Mouse (Mus musculus): ENCODE measurements around the gene Rfc2. TPM values are rescaled to one million over a fixed set of nuclear protein-coding genes. Genes with fewer than 3 reads are reported as not detected.
A peak's percentile ranks its signal among the peaks of the same experiment; 100 is the strongest.

Rfc2 gene
- total RNA-seq (2014; fragmentation: Nextera tagmentation), result 284 and 297 TPM in 2 replicates
- 146 and 201 TPM in 2 replicates for total RNA-seq (2017)

GRCm38 (mm10) chr5:134581146-134581545 lies at the start of gene Rfc2:
TSS of gene Rfc2 (plus strand) at chr5:134581366.
- no peak for ATAC-seq (replicated peaks; ENCODE audit: poor library complexity, severe bottlenecking)

DNA sequence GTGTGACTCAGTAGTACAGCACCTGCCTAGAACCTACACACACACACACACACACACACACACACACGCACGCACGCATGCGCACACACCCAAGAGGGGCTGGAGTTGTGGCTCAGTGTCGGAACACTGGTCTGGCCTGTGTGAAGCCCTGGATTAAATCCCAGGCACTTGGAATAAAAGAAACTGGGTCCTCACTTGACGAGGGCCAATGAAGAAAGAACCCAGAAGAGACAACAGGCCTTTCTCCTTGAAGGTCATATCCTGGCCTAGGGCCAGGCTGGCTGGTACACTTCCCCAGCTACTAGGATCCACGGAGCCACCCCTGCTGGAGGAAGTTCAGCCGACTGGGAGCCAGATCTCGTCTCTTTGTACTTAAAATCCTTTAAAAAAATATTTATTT lies 49.6 kb upstream of the Rfc2 start:
- ATAC-seq (replicated peaks; ENCODE audit: poor library complexity, severe bottlenecking), result no peak

DNA sequence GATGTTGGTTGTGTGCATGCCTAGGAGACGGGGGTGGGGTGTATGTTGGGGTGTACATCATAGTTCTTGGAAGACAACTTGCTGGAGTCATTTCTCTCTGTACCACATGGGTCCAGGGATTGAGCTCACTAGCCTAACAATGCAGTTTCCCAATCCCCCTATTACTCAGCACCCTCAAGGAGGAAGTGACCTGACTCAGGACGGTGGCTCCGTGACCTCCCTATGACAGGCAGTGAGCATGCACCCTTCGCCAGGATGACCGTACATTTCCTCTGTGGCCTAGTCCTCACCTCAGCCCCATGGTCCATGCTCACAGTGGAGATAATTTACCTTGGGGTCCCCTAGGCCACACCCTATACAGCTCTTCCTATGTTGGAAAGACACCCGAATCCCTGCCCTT lies 48.7 kb upstream of the Rfc2 start:
- ATAC-seq (replicated peaks; ENCODE audit: poor library complexity, severe bottlenecking), result peak; percentile 99

GRCm38 (mm10) chr5:134536036-134536435 lies 45.1 kb upstream of the Rfc2 start:
- ATAC-seq (replicated peaks; ENCODE audit: poor library complexity, severe bottlenecking), result no peak

DNA sequence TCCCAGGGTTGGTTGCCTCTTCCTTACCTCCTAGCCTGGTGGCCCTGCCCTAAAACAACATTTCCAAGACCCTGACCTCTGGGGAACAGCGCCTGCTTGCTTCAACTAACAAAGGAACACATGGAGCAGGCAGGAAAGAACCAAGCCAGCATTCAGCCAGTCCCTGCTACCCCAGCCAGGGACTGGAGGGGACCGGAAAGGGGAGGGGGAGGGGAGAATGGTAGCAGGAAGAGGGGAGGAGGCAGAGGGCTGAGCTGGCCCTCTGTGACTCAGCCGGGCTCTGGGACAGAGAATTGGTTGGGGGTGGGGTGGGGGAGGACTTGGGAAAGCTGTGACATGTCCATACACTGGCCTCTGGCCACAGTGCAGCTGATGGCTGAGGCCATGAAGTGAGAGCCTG lies 41.3 kb upstream of the Rfc2 start:
- ATAC-seq (replicated peaks; ENCODE audit: poor library complexity, severe bottlenecking), result peak; percentile 80

DNA sequence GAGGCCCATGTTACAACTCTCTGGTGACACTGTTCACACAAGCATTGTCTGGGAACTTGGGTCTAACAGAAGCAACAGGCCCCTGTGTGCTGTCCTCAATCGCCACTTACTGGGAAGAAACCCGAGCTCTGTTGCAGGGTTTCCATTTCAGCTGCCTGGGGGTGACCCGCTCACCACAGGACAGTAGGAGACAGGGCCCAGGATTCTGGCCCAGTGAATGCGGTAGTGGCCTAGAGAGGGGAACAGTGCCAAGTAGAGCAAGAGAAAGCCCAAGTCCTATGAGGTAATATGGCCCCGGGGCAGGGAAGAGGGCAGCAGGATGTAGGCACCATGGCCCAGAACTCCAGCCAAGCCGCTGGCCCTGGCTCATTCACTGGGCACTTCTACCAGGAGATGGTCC lies 40.3 kb upstream of the Rfc2 start:
- ATAC-seq (replicated peaks; ENCODE audit: poor library complexity, severe bottlenecking), result no peak

DNA sequence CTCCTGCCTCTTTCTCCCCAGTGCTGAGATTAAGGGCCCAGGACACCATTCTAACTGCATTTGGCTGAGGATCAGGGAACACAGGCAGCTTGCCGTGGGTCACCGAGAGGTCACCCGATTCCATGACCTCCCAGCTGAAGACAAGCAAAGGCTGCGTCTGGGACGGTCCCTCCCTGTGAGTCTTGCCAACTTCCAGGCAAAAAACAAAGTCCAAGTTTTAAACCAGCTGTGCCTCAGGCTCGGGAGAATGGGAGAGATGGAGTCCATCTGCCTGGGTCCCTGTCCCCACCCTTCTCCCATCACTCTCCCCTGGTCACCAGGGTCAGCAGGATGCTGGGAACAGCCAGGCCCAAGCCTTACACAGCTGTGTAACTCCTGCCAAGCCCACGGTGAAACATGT lies 39.5 kb upstream of the Rfc2 start:
- no peak for ATAC-seq (replicated peaks; ENCODE audit: poor library complexity, severe bottlenecking)

- ATAC-seq (replicated peaks; ENCODE audit: poor library complexity, severe bottlenecking), result no peak
Observed at GRCm38 (mm10) chr5:134544516-134545241, 36.5 kb upstream of the Rfc2 start.

DNA sequence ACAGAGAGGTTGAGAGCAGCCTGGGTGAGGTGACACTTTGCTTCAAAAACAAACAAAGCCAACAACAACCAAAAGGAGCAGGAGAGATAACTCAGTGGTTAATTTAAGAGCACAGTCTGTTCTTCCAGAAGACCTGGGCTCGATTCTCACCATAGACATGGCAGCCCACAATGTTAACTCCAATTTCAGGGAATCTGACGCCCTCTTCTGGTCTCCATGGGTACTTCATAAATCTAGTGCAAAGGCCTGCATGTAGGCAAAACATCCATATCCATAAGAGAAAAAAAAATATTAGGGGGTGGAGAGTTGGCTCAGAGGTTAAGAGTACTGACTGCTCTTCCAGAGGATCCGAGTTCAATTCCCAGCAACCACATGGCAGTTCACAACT lies 35.9 kb upstream of the Rfc2 start:
- no peak; the same call in 1 of the 2 replicates for ATAC-seq (replicated peaks; ENCODE audit: poor library complexity, severe bottlenecking)

- no peak for ATAC-seq (replicated peaks; ENCODE audit: poor library complexity, severe bottlenecking)
Observed at GRCm38 (mm10) chr5:134546790-134547189, 34.4 kb upstream of the Rfc2 start.

- no peak for ATAC-seq (replicated peaks; ENCODE audit: poor library complexity, severe bottlenecking)
Observed at GRCm38 (mm10) chr5:134548306-134548705, 32.9 kb upstream of the Rfc2 start.

DNA sequence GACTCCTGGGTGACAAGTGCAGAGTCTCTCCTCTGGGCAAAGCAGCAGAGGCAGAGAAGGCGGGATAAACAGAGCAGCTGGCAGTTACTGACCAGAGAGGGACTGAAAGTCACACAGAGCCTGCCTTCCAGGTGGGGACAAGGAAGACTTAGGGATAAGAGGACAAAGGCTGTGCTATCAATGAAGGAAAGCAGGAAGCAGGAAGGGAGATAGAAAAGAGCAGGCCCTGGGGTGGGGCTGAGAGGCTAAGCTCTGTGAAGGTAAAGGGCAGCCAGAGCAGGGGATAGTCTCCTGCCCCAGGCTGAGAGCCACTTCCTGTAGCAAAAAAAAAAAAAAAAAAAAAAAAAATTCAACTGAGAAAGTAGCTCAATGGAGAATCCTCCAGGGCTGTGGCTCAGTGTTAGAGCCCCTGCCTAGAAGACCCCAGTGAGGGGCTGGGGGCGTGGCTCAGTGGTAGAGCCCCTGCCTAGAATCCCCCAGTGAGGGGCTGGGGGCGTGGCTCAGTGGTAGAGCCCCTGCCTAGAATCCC lies 31.5 kb upstream of the Rfc2 start:
- no peak for ATAC-seq (replicated peaks; ENCODE audit: poor library complexity, severe bottlenecking)

- no peak for ATAC-seq (replicated peaks; ENCODE audit: poor library complexity, severe bottlenecking)
Observed at GRCm38 (mm10) chr5:134550836-134551232, 30.3 kb upstream of the Rfc2 start.

GRCm38 (mm10) chr5:134551233-134552109 lies 29.7 kb upstream of the Rfc2 start:
- ATAC-seq (replicated peaks; ENCODE audit: poor library complexity, severe bottlenecking), result peak; percentile 18

- peak; percentile 78 for ATAC-seq (replicated peaks; ENCODE audit: poor library complexity, severe bottlenecking)
Observed at GRCm38 (mm10) chr5:134552110-134552972, 28.8 kb upstream of the Rfc2 start, which contains the start of gene Clip2. TSS of gene Clip2 (minus strand) at chr5:134552434.

GRCm38 (mm10) chr5:134553951-134554546 lies 27.1 kb upstream of the Rfc2 start:
- ATAC-seq (replicated peaks; ENCODE audit: poor library complexity, severe bottlenecking), result no peak

DNA sequence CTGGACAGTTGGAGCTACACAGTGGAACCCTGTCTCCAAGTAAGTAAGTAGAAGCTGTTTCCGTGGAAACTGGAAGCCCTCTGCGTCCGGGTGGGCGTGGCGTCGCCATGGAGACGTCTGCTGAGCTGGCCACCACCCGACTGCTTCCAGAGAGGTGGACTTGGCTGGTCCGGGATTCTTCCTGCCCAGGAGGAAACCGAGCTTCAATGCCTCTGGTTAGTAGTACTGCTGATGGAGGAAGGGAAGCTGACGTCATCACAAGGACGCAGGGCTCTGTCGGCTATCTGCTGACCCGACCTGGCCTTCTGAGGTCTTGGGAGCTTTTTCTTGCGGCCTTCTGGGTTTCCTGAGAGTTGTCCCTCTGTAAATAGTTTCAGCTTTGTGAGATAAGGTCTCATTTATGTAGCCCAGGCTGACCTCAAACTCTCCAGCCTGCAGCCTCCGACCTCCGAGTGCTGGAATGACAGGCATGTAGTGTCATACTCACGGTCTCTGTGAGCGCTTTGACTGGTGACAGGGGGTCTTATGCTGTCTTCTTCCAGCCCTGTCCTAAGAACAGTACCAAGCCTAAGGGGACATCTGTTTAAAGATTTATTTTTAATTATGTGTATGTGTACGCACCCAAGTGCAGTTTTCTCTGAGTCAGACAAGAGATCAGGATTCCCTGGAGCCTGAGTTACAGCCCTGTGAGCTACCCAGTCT lies 25.6 kb upstream of the Rfc2 start:
- ATAC-seq (replicated peaks; ENCODE audit: poor library complexity, severe bottlenecking), result peak; percentile 36

- no peak for ATAC-seq (replicated peaks; ENCODE audit: poor library complexity, severe bottlenecking)
Observed at GRCm38 (mm10) chr5:134560071-134560449, 21.1 kb upstream of the Rfc2 start, which contains the start of gene Syna. TSS of gene Syna (minus strand) at chr5:134560171.

Data from granulocyte monocyte progenitor cell, adult 5-6 weeks (primary cell).